Comparison of ENCODE assay signal across 13 mouse cellular contexts in the genomic region with DNA sequence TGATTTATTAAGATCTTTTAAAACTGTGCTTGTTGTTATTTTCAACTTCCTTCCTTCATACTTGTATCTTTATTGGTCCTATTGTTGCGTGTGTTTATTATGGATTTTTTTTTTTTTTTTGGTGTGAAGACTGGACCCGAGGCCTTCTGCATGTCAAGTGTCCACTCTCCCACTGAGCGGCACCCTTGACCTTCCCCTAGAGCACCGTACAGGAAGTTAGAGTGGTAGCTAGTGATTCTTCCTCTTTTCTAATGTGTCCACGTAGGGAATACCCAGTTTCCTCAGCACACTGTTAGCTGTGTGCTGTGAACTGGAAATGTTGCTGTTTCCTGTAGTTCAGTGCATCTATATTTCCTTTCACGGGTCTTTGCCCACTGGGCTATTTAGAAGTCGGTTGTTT.
"Had no signal": no experiment of that assay in that cellular context is flagged by ENCODE, and none has a peak within 500 bp of the region (broad histone marks: within the 10 kb centered on the region; RNA-seq: fewer than 3 reads in every experiment).

No protein-coding gene starts in this region.

- H3K4me3 ChIP-seq: left cerebral cortex, adult 2 months; limb, embryonic 12.5 days; lung, embryonic 15.5 days; midbrain, embryonic 13.5 days; myocyte; neural tube, embryonic 15.5 days had no signal

- ATAC-seq: intestine, embryonic 16.5 days; midbrain, embryonic 13.5 days had no signal

- H3K27ac ChIP-seq: left cerebral cortex, adult 2 months; limb, embryonic 12.5 days; lung, embryonic 15.5 days; macrophage; midbrain, embryonic 13.5 days; neural tube, embryonic 15.5 days had no signal

- H3K27me3 ChIP-seq: limb, embryonic 12.5 days; lung, embryonic 15.5 days; midbrain, embryonic 13.5 days; neural tube, embryonic 15.5 days had no signal

- H3K4me1 ChIP-seq: limb, embryonic 12.5 days; lung, embryonic 15.5 days; midbrain, embryonic 13.5 days; neural tube, embryonic 15.5 days had no signal

- H3K4me2 ChIP-seq: limb, embryonic 12.5 days; lung, embryonic 15.5 days; midbrain, embryonic 13.5 days; neural tube, embryonic 15.5 days had no signal

- DNase-seq: kidney, adult 8-10 months; kidney, postnatal 25 days; lung, postnatal 14 days; thymus, adult 18-20 months; thymus, postnatal 14 days had no signal

- H3K36me3 ChIP-seq: limb, embryonic 12.5 days; lung, embryonic 15.5 days; midbrain, embryonic 13.5 days; neural tube, embryonic 15.5 days had no signal

- H3K9ac ChIP-seq: limb, embryonic 12.5 days; lung, embryonic 15.5 days; midbrain, embryonic 13.5 days; neural tube, embryonic 15.5 days had no signal

- H3K9me3 ChIP-seq: lung, embryonic 15.5 days; neural tube, embryonic 15.5 days had no signal
